Mouse (Mus musculus) limb, embryonic 11.5 days (tissue): Measurements from ENCODE around the gene Cks1b. TPM values are rescaled to one million over a fixed set of nuclear protein-coding genes. Genes with fewer than 3 reads are reported as not detected.
A peak's percentile ranks its signal among the peaks of the same experiment; 100 is the strongest.

Experiments
- ATAC-seq: fragments of 200-750 bp; cut with Nextera tagmentation; 2 replicates; pipeline ENCODE4 v1.8.0; 2017; ENCODE audit warnings: low read depth; ENCODE audit not compliant: insufficient number of reproducible peaks, low FRiP score, low TSS enrichment
- DNase-seq: peaks from one replicate; pipeline ENCODE4 v3.0.0-alpha.2; 2015; ENCODE audit warnings: low spot score
- H3K27ac ChIP-seq: fragments of 300-500 bp; sonication (generic); replicated peaks from 2 replicates; pipeline ENCODE4 v1.5.1; 2014; ENCODE audit warnings: low read depth, mild to moderate bottlenecking, low read length
- H3K27me3 ChIP-seq: fragments of 300-500 bp; sonication (generic); 2 replicates; pipeline ENCODE4 v1.6.1; 2014; ENCODE audit warnings: mild to moderate bottlenecking, low read length, mixed read lengths; ENCODE audit not compliant: control insufficient read depth, insufficient read depth
- H3K36me3 ChIP-seq: fragments of 300-500 bp; sonication (generic); 2 replicates; pipeline ENCODE4 v1.6.1; 2014; ENCODE audit warnings: mild to moderate bottlenecking, low read length, moderate library complexity, mixed read lengths; ENCODE audit not compliant: control insufficient read depth, insufficient read depth
- H3K4me1 ChIP-seq: fragments of 300-500 bp; sonication (generic); 2 replicates; pipeline ENCODE4 v1.6.1; 2014; ENCODE audit warnings: low read length, mixed read lengths; ENCODE audit not compliant: control insufficient read depth, insufficient read depth
- H3K4me2 ChIP-seq: fragments of 300-500 bp; sonication (generic); 2 replicates; pipeline ENCODE4 v1.6.1; 2014; ENCODE audit warnings: low read depth, mild to moderate bottlenecking, moderate library complexity; ENCODE audit not compliant: severe bottlenecking
- H3K4me3 ChIP-seq: fragments of 300-500 bp; sonication (generic); 2 replicates; pipeline ENCODE4 v1.5.1; 2014; ENCODE audit warnings: low read depth, low read length
- H3K9ac ChIP-seq: fragments of 300-500 bp; sonication (generic); 2 replicates; pipeline ENCODE4 v1.6.1; 2014; ENCODE audit warnings: mild to moderate bottlenecking, low read length
- H3K9me3 ChIP-seq: fragments of 300-500 bp; sonication (generic); 2 replicates; pipeline ENCODE4 v1.6.1; 2016; ENCODE audit warnings: low read length; ENCODE audit not compliant: control insufficient read depth
- WGBS: fragments of 180-500 bp; shearing (Covaris S2); extraction: QIAGEN DNeasy Blood & Tissue Kit; methylation state at CpG from one replicate; pipeline ENCODE4 v1.1.7; 2014; 5-methylcytosine and 5-hydroxymethylcytosine counted together
- polyA plus RNA-seq: library from polyadenylated mRNA; unstranded; fragments of >200 nt; fragmentation: Nextera tagmentation; extraction: Ambion mirVana; gene quantifications from 2 replicates; pipeline ENCODE4 v1.2.1, GENCODE M21; 2014

The Cks1b gene
- polyA plus RNA-seq, 1 experiment from 2014 or later = 797 TPM

- WGBS = under 1% methylated on average over 43 of the region's 44 CpGs
- Histone ChIP-seq H3K4me3 (peak overlapping the region; percentile 55), H3K4me2 (peak overlapping the region; percentile 99), H3K9ac (peak overlapping the region; percentile 65), H3K27me3 (peaks cover 6% of the 10 kb centered on the region; the same call in 1 of the 2 replicates), H3K4me1 (peaks cover 34% of the 10 kb centered on the region), H3K9me3 (no peaks in the 10 kb centered on the region), H3K27ac (no peak overlapping the region), H3K36me3 (no peaks in the 10 kb centered on the region)
- ATAC-seq (no peak), DNase-seq (peak; percentile 86)
Observed at GRCm38 (mm10) chr3:89395806-89396653, 22.2 kb downstream of the Cks1b start.

DNA sequence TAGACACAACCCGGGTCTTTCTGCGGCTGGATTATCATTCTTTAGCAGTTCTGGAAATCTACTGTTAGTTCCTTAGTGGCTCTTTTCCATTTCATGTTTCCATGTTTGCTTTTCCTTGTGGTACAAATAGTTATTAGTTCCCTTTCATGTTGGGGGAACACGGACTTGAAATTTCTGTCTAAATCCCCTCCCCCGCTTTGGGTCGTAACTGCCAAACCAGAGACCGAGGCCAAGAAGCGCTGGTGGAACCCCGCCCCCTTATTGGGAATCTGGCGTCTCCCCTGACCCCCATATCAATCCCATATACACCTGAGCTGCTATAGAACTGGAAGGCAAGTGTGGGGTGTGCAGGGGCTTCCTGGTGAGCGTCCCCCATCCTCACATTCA is 22.8 kb downstream of the Cks1b start:
- under 1% methylated on average over 10 of the region's 10 CpGs for WGBS

GRCm38 (mm10) chr3:89394894-89395256 is 23.3 kb downstream of the Cks1b start:
- DNase-seq (peak; percentile 85), ATAC-seq (no peak)
- H3K9me3 ChIP-seq = no peaks in the 10 kb centered on the region
- H3K36me3 ChIP-seq = no peaks in the 10 kb centered on the region
- H3K4me1 ChIP-seq = peaks cover 37% of the 10 kb centered on the region
- H3K4me3 ChIP-seq = peak overlapping the region; percentile 50
- under 1% methylated on average over 10 of the region's 12 CpGs for WGBS
- H3K4me2 ChIP-seq = peak overlapping the region; percentile 99
- peaks cover 6% of the 10 kb centered on the region; the same call in 1 of the 2 replicates for H3K27me3 ChIP-seq
- H3K27ac ChIP-seq = no peak overlapping the region
- H3K9ac ChIP-seq = no peak overlapping the region

More for the DNA sequence above, 22.8 kb downstream of the Cks1b start:
- Histone ChIP-seq H3K27me3 (peaks cover 6% of the 10 kb centered on the region; the same call in 1 of the 2 replicates), H3K4me3 (peak overlapping the region; percentile 55), H3K4me1 (peaks cover 35% of the 10 kb centered on the region), H3K27ac (no peak overlapping the region), H3K9me3 (no peaks in the 10 kb centered on the region), H3K9ac (no peak overlapping the region), H3K4me2 (peak overlapping the region; percentile 99), H3K36me3 (no peaks in the 10 kb centered on the region)
- peak; percentile 33 for DNase-seq
- ATAC-seq = no peak

DNA sequence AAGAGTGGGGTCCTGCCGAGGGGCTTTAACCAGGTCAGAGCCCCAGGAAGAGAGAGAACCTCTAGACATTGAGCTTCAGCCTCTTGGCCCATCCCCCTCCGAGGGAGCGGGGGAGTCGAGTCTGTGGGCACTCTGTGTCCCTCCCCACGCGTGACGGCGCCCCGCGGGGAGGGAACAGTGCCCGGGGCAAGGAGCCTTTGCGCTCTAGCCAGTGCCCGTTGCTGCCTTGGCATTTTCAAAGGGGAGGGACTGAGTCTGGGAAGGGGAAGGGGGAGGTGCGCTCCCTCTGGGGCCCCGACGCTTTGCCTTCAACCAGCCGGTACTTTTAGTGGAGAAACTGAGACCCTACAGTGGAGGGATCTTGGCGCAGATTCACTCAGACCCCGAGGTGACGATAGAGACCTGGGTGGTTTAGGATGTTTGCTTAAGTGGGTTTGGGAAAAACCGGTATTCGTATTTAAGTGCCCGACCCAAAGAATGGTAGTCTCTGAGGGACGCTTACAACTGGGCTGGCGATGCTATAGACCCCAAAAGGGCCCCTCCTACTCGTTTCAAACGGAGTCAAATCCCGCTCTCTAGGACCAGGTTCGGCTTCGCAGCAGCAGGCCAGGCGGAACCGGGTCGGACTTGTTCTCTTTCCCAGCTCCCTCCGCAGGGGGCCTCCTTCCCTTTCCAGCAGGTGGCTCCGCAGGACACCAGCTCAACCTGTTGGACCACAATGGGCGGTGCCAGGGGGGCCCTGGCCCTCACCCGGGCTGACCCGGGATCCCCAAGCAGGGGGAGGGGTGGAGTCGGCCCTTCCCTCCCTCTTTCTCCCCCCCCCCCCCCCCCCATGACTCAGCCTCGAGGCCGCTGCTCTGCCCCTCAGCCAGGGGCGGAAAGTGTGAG is 23.9 kb downstream of the Cks1b start, which contains the start of gene Zbtb7b:
Zbtb7b (minus strand) TSS at position 771 of the 888 bp plus-strand sequence.
- DNase-seq (peak; percentile 74), ATAC-seq (peak; percentile 42)
- Histone ChIP-seq H3K27me3 (peaks cover 6% of the 10 kb centered on the region; the same call in 1 of the 2 replicates), H3K4me2 (peak within 1 kb of the TSS; percentile 99), H3K27ac (peak within 1 kb of the TSS; percentile 42), H3K4me1 (peaks cover 37% of the 10 kb centered on the region), H3K9ac (peak within 1 kb of the TSS; percentile 50), H3K4me3 (peak within 1 kb of the TSS; percentile 55), H3K36me3 (no peaks in the 10 kb centered on the region), H3K9me3 (no peaks in the 10 kb centered on the region)
- 1% methylated on average over 38 of the region's 42 CpGs for WGBS

- peak overlapping the region; percentile 50 for H3K4me3 ChIP-seq
- H3K4me2 ChIP-seq = peak overlapping the region; percentile 99
- under 1% methylated on average over 15 of the region's 15 CpGs for WGBS
- DNase-seq (peak; percentile 96), ATAC-seq (peak; percentile 91)
- H3K4me1 ChIP-seq = peaks cover 37% of the 10 kb centered on the region
- no peaks in the 10 kb centered on the region for H3K36me3 ChIP-seq
- H3K27ac ChIP-seq = peak overlapping the region; percentile 42
- H3K9ac ChIP-seq = peak overlapping the region; percentile 50
- peaks cover 6% of the 10 kb centered on the region; the same call in 1 of the 2 replicates for H3K27me3 ChIP-seq
- H3K9me3 ChIP-seq = no peaks in the 10 kb centered on the region
Observed at GRCm38 (mm10) chr3:89393605-89394004, 24.6 kb downstream of the Cks1b start.

- no peaks in the 10 kb centered on the region for H3K9me3 ChIP-seq
- no peak overlapping the region for H3K27ac ChIP-seq
- DNase-seq (peak; percentile 48), ATAC-seq (no peak)
- peaks cover 37% of the 10 kb centered on the region for H3K4me1 ChIP-seq
- H3K4me3 ChIP-seq = peak overlapping the region; percentile 50
- peaks cover 6% of the 10 kb centered on the region; the same call in 1 of the 2 replicates for H3K27me3 ChIP-seq
- H3K36me3 ChIP-seq = no peaks in the 10 kb centered on the region
- no peak overlapping the region for H3K9ac ChIP-seq
- H3K4me2 ChIP-seq = peak overlapping the region; percentile 99
- WGBS = under 1% methylated on average over 16 of the region's 24 CpGs
Observed at GRCm38 (mm10) chr3:89392871-89393311, 25.3 kb downstream of the Cks1b start.

DNA sequence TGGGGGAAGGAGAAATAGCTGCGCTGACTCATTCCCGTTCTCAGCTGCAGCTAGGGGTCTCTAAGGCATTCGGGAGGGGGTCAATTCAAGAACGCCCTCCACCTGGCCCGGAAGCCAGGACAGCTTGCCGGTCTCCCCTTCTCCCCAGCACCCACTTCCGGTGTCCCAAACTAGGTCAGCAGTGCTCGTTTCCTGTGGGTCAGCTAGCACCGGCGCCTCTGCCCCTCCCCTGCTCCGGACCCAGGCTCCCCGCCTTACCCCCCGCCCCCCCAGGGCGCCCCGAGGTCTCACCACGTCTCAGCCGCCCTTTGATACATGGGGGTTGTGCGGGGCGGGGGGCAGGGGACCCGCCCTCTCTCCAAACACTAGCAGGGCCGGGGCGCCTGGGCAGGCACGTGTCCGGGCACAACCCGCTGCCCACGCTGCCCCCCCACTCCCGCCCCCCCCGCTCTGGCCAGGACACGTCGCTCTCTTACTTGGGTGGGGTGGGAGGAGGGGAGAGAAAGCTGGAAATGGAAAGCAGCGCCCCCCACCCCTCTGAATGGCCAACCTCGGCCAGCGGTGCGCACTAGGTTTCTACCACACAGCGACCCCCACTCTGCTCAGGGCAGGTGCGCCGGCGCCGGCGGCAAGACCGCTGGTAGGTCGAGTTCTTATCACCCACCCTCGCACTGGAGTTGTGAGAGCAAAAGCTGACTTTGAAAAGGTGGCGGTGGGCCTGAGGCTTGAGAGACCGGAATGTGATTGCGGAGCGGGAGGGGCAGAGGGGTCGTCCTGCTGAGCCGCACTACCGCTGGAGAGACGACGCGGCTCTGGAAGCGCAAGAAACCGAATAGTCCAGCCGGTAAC is 26.3 kb downstream of the Cks1b start:
- Histone ChIP-seq H3K4me1 (peaks cover 38% of the 10 kb centered on the region), H3K9ac (peak overlapping the region; percentile 56), H3K9me3 (no peaks in the 10 kb centered on the region), H3K36me3 (no peaks in the 10 kb centered on the region), H3K27ac (no peak overlapping the region), H3K4me3 (peak overlapping the region; percentile 50), H3K27me3 (peaks cover 6% of the 10 kb centered on the region; the same call in 1 of the 2 replicates), H3K4me2 (peak overlapping the region; percentile 99)
- DNase-seq = peak; percentile 64
- under 1% methylated on average over 49 of the region's 56 CpGs for WGBS
- ATAC-seq = no peak
